Mouse (Mus musculus): ENCODE results near the gene Gart.

DNA sequence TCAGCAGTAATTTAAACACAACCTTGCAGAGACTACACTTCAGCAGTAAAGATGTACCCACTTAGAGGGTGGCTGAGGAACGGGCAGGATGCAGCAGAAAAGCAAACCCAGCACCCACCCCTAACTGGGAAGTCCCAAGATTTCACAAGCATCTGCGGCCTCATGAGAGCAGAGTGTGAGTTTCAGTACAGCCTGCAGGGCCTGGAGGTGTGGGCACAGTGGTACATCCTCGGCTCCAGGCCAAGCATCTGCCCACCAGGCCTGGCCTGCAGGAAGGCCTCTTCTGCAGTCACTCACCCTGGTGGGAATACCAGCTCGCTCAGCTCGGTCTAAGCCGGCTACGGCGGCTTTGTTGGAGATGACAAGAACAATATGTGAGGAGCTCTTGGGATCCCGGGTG lies 23.7 kb downstream of the Gart start:
- no peak for TF ChIP-seq CTCF (IDR thresholded peaks at IDR 0.05; ENCODE audit: borderline replicate concordance, insufficient read depth, low read depth, low read length)
- no peak for TF ChIP-seq POLR2A (IDR thresholded peaks at IDR 0.05; ENCODE audit: borderline replicate concordance, insufficient read depth, low read length)
